Mouse (Mus musculus) liver, embryonic 14.5 days (tissue): ENCODE measurements around the gene Fbxw5. TPM values are rescaled to one million over a fixed set of nuclear protein-coding genes. Genes with fewer than 3 reads are reported as not detected.

ENCODE experiments used
- ATAC-seq: fragments of 200-750 bp; cut with Nextera tagmentation; 2 replicates; pipeline ENCODE4 v1.8.0; 2017; ENCODE audit warnings: moderate number of reproducible peaks, mild to moderate bottlenecking, moderate library complexity; ENCODE audit not compliant: insufficient read depth
- DNase-seq, 3 experiments: peaks; one replicate each; pipeline ENCODE4 v3.0.0-alpha.2; 2012 to 2013; ENCODE audit warnings: low read depth in 3 of 3, low spot score in 3 of 3
- H3K27ac ChIP-seq: fragments of 300-500 bp; sonication (generic); 2 replicates; pipeline ENCODE4 v1.5.1; 2014; ENCODE audit warnings: moderate library complexity, mild to moderate bottlenecking, control low read depth, inconsistent platforms
- H3K27me3 ChIP-seq: fragments of 300-500 bp; sonication (generic); 2 replicates; pipeline ENCODE4 v1.6.1; 2014; ENCODE audit warnings: mild to moderate bottlenecking, low read length, moderate library complexity; ENCODE audit not compliant: control insufficient read depth, insufficient read depth
- H3K36me3 ChIP-seq: fragments of 300-500 bp; sonication (generic); replicated peaks from 2 replicates; pipeline ENCODE4 v1.6.1; 2014; ENCODE audit warnings: low read depth; ENCODE audit not compliant: control insufficient read depth, insufficient read depth
- H3K4me1 ChIP-seq, 2 experiments: fragments of 200-500 bp in 1 of 2; fragments of 300-500 bp in 1 of 2; sonication (generic) in 1 of 2; replicated peaks; 2 replicates each; pipeline ENCODE4 v1.6.1; 2012 to 2014; ENCODE audit warnings: antibody characterized with exemption in 1 of 2, inconsistent platforms in 1 of 2, low read length in 1 of 2; ENCODE audit not compliant: control insufficient read depth in 2 of 2, insufficient read depth in 2 of 2
- H3K4me2 ChIP-seq: fragments of 300-500 bp; sonication (generic); 2 replicates; pipeline ENCODE4 v1.6.1; 2014; ENCODE audit warnings: low read depth, mild to moderate bottlenecking, control low read depth, moderate library complexity
- H3K4me3 ChIP-seq, 2 experiments: fragments of 200-500 bp in 1 of 2; fragments of 300-500 bp in 1 of 2; sonication (generic) in 1 of 2; 2 replicates each; pipeline ENCODE4 v1.5.1; 2012 to 2014; ENCODE audit warnings: low read depth in 2 of 2, low read length in 2 of 2, mild to moderate bottlenecking in 2 of 2, control low read depth in 1 of 2, inconsistent platforms in 1 of 2, moderate library complexity in 1 of 2; ENCODE audit not compliant: insufficient read depth in 1 of 2
- H3K9ac ChIP-seq: fragments of 300-500 bp; sonication (generic); replicated peaks from 2 replicates; pipeline ENCODE4 v1.6.1; 2014; ENCODE audit warnings: mild to moderate bottlenecking, control low read depth, moderate library complexity
- H3K9me3 ChIP-seq: fragments of 300-500 bp; sonication (generic); 2 replicates; pipeline ENCODE4 v1.6.1; 2016; ENCODE audit warnings: low read length, mixed read lengths; ENCODE audit not compliant: control insufficient read depth
- CTCF ChIP-seq: IDR thresholded peaks from 2 replicates; pipeline ENCODE4 v1.5.1; 2016; ENCODE audit warnings: antibody characterized with exemption, low read depth, control low read depth
- EP300 ChIP-seq: IDR thresholded peaks from 2 replicates; pipeline ENCODE4 v1.6.1; 2016; ENCODE audit warnings: antibody characterized with exemption, low read depth
- WGBS: fragments of 180-500 bp; shearing (Covaris S2); extraction: QIAGEN DNeasy Blood & Tissue Kit; methylation state at CpG from one replicate; pipeline ENCODE4 v1.1.7; 2014; ENCODE audit not compliant: insufficient replicate concordance; 5-methylcytosine and 5-hydroxymethylcytosine counted together
- polyA plus RNA-seq, 2 experiments: library from polyadenylated mRNA; depleted of rRNA in 1 of 2; stranded (reverse) in 1 of 2; unstranded in 1 of 2; fragments of >200 nt; fragmentation: Nextera tagmentation in 1 of 2; extraction: Ambion mirVana in 1 of 2; gene quantifications; 2 replicates each; pipeline versions ENCODE4 v1.2.1 to v1.2.3; 2012 to 2014

Fbxw5 gene
- polyA plus RNA-seq, 2 experiments = 8.1 to 18.3 TPM

DNA sequence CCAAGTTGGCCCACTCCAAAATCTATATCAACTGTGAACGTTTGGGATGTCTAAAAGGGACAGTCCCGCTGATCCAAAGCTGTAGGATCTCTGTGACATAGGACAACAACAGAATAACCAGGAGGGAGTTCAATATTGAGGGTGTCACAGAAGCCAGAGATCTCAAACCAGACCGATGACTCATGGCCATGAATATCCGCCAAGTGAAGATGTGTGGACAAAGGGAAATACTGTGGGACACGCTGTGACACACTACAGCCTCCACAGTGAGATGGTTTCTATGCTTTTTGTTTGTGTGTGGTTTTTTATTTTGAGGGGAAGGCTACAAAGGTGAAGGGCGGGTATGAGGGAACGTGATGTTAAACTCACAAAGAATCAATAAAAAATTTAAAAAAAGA is 11.9 kb upstream of the Fbxw5 start:
- no peak for DNase-seq
- Histone ChIP-seq H3K36me3 (no peaks in the 10 kb centered on the region), H3K9me3 (no peaks in the 10 kb centered on the region), H3K4me2 (no peak overlapping the region; the same call in 1 of the 2 replicates), H3K27me3 (no peaks in the 10 kb centered on the region), H3K4me1 (peaks cover 0 to 20% of the 10 kb centered on the region in 2 experiments; a peak in 2 of 4 replicates), H3K27ac (no peak overlapping the region), H3K4me3 (no peak overlapping the region), H3K9ac (no peak overlapping the region)
- no peak for TF ChIP-seq CTCF
- no peak for TF ChIP-seq EP300
- 64% methylated on average over 7 of the region's 7 CpGs for WGBS
- no peak for ATAC-seq

DNA sequence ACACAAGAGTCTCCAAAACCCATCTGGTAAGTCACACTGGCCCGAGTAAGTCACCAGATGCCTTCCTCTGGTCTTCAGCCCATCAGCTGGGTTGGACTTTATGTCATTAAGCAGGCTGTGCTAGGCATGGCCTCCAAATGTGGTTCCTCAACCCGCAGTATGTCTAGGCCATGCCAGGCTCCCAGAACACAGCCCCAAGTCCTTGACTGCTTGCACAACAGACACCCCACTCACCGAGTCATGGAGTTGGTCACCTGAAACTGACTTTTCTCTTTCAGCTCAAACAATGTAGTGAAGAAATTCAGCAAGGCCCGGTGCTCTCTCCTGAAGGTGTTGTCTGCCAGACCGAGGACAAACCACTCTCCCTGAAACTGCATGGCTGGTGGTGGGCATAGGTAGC is 7.6 kb upstream of the Fbxw5 start:
- Histone ChIP-seq H3K4me2 (no peak overlapping the region), H3K36me3 (no peaks in the 10 kb centered on the region), H3K27me3 (no peaks in the 10 kb centered on the region), H3K4me3 (no peak overlapping the region), H3K27ac (no peak overlapping the region), H3K4me1 (peaks cover 0 to 4% of the 10 kb centered on the region in 2 experiments; a peak in 1 of 4 replicates), H3K9ac (no peak overlapping the region), H3K9me3 (no peaks in the 10 kb centered on the region)
- 51% methylated on average over 5 of the region's 5 CpGs for WGBS
- TF ChIP-seq CTCF (no peak), EP300 (no peak)
- ATAC-seq = no peak
- no peak for DNase-seq

- no peak for ATAC-seq
These were observed 7.0 kb upstream of the Fbxw5 start, which contains the start of gene Lcn12 for GRCm38 (mm10) chr2:25493476-25493961. Gene Lcn12, minus strand, starts transcription at chr2:25493911.

GRCm38 (mm10) chr2:25496462-25496861 is 4.1 kb upstream of the Fbxw5 start:
- H3K4me2 ChIP-seq = no peak overlapping the region
- no peaks in the 10 kb centered on the region for H3K27me3 ChIP-seq
- ATAC-seq (no peak), DNase-seq (no peak)
- TF ChIP-seq EP300 (no peak), CTCF (peak; percentile 61)
- H3K9me3 ChIP-seq = no peaks in the 10 kb centered on the region
- H3K27ac ChIP-seq = no peak overlapping the region
- no peaks in the 10 kb centered on the region for H3K36me3 ChIP-seq
- WGBS = 36% methylated on average over 4 of the region's 4 CpGs
- peaks cover 6 to 14% of the 10 kb centered on the region in 2 experiments for H3K4me1 ChIP-seq
- H3K9ac ChIP-seq = no peak overlapping the region
- no peak overlapping the region for H3K4me3 ChIP-seq

More at GRCm38 (mm10) chr2:25493476-25493961, 7.0 kb upstream of the Fbxw5 start, which contains the start of gene Lcn12:
- Histone ChIP-seq H3K36me3 (no peaks in the 10 kb centered on the region), H3K27ac (no peak within 1 kb of the TSS), H3K27me3 (no peaks in the 10 kb centered on the region), H3K9ac (no peak within 1 kb of the TSS), H3K4me2 (no peak within 1 kb of the TSS), H3K4me1 (peaks cover 0 to 2% of the 10 kb centered on the region in 2 experiments; a peak in 1 of 4 replicates), H3K9me3 (no peaks in the 10 kb centered on the region), H3K4me3 (no peak within 1 kb of the TSS)
- DNase-seq = no peak
- TF ChIP-seq CTCF (no peak), EP300 (no peak)
- 76% methylated on average over 5 of the region's 5 CpGs for WGBS

GRCm38 (mm10) chr2:25497846-25498575 is 2.5 kb upstream of the Fbxw5 start:
- no peaks in the 10 kb centered on the region for H3K36me3 ChIP-seq
- ATAC-seq (no peak), DNase-seq (no peak)
- H3K27ac ChIP-seq = no peak overlapping the region
- WGBS = 40% methylated on average over 6 of the region's 6 CpGs
- H3K4me2 ChIP-seq = no peak overlapping the region
- no peak overlapping the region for H3K4me3 ChIP-seq
- H3K27me3 ChIP-seq = no peaks in the 10 kb centered on the region
- H3K9me3 ChIP-seq = no peaks in the 10 kb centered on the region
- peaks cover 20 to 29% of the 10 kb centered on the region in 2 experiments for H3K4me1 ChIP-seq
- TF ChIP-seq CTCF (no peak), EP300 (no peak)
- no peak overlapping the region for H3K9ac ChIP-seq
